Mouse (Mus musculus) thymus, postnatal 10 days (tissue): ENCODE results near the gene Eid3.

Experiments used
- DNase-seq, 2 experiments: peaks; one replicate each; pipeline ENCODE4 v3.0.0; 2021; ENCODE audit warnings: low spot score in 2 of 2

Gene Eid3

DNA sequence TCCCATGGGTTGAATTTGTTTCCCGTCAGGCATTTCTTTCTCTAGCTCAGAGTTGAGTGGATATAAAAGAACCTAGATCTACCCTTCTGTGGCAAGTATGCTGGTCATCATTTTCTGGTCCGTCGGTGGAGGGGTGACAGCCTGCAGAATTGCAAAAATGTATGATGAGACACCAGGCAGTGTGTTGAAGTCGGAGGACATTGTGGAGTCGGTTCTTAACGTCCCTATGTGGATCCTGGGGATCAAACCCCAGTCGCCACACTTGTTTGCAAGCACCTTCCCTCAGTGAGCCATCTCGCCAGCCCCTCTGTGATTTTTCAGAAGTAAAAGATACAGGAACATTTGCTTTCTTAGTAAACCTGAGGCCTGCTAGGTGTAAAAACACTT is 5.5 kb upstream of the Eid3 start:
- no peak for DNase-seq

DNA sequence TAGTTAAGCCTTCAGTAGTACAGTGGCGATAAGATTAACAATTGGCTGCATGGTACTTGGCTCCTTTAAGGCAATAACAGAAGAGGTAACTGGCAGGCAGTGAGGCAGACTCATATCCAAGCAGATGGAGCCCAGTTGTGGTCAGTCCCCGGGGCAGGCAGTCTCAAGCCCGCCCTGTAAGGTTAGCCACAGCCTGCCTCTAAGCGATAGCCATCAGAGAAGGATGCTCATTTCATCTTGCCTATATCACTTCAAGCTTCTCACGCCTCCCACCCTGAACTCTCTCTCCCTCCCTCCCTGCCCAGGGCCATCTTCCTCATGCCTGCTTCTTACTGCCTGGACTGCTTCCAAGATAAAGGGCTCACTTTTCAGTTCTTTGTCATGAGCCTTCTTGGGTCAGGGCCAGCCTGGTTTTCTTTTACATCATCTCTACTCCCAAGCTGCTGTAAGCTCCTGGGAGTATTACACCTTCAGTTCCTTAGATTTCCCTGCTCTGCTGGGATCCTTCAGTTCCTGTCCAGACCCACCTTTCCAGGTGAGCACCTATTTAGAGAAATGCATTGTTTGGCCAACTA is 3.2 kb upstream of the Eid3 start:
- no peak for DNase-seq

DNA sequence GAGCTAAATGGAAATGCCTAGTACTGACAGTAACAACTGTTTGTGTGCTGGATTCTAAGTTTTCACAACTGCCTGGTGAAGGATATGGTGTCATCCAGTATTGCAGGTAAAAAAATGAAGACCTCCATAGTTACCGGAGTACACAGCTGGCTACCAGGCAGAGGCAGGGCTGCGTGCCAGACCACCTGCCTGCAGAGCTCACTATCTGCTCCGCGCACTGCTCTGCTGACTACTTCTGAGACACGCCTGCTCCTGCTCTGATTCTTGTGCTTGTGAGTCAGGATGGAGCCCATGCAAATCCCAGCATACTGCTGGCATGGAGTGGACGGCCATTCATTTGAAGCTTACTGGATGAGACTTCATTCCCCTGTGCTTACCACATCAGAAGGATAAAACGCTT is 2.6 kb upstream of the Eid3 start:
- peak; percentile 38 to 39 for DNase-seq

DNA sequence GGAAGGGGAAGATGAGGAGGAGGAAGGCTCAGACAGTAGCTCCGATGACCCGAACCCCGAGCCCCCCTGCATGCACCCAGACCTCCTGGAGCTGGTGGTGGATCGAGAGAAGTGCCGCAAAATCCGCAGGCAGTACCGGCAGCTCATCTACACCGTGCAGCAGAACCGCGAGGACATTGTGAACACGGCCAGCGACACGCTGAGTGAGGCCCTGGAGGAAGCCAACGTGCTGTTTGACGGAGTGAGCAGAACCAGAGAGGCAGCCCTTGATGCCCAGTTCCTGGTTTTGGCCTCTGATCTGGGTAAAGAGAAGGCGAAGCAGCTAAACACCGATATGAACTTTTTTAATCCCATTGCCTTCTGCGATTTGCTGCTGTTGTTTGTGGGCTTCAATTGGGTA is 406 bp downstream of the Eid3 start:
- DNase-seq, result no peak

DNA sequence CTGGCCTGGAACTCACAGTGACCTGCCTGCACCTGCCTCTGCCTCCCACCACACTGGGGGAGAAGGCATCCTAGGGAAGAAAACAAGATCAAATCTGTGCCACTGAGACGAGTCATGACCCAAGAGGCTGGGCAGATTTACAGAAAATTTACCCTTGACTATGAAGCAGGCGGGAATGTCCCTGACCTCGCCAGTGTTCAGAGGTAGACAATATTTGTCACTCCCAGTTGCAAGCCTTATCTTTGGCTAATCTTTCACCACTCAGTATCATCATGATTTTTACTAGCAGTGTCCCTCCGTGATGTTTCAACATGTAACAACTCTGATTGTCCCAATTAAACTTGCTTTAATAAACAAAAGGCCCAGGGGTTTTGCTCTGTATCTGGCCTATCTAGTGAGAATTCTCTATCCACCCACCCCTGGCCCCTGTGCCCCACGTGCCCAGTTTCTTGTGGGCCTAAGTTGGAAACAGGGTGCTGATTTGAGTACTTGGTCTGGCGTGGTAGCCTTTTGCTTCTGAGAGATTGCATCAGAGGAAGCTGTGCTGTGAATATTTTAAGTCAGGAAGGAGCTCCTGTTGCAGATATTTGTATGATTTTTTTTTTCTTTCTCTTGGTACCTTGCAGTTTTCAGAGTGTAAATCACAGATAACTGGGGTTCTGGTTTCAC is 2.1 kb downstream of the Eid3 start:
- DNase-seq, result no peak

DNA sequence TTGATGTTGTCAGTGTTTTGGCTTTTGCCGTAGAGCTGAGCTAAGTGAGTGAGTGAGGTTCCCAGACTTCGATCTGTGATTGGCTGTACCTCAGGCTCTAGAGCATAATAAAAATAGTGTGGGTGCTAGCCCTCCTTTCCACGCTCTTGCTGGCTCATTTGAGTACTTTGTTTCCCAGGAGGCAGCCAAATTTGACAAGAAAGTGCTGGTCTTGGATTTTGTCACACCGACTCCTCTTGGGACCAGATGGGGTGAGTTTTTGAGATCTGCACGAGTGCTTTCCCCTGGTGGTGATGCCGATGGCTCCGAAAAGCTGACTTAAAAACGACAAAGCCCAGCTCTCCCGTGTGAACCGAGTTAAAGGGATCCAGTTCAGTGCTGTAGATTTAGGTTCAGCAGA is 9.0 kb downstream of the Eid3 start:
- DNase-seq, result no peak

DNA sequence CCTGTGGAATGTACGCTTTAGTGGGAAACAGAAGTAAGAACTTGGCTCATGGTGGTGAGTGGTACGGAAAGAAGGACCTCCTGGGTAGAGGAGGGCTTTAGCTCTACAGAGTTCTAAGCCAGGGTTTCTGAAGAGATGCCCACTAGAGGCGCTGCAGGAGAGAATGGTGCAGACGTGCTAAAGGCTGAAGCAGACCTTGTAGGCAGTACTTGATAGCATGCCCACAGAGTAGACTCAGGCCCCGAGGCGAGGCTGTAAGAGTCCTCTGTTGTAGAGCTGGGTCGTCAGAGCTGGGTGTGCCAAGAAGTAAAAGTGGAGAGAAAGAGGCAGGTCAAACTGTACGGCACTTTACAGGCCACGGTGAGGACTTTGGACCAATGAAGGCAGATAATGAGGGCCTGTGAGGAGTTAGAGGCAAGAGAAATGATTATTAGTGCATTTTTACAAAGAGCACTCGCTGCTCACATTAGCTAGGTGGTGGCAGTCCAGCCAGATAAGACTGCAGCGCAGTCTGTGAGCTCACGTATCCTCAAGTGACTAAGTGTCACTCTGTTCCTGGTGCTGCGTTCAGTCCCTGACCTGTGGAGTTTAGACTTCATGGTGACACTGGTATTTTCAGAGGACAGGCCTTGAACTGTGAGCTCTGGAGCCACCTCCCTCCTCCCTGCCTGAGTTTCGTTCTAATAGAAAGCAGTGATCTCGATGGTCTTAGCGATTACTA is 9.8 kb downstream of the Eid3 start:
- DNase-seq, result peak in 1 of 2 experiments; percentile 56

DNA sequence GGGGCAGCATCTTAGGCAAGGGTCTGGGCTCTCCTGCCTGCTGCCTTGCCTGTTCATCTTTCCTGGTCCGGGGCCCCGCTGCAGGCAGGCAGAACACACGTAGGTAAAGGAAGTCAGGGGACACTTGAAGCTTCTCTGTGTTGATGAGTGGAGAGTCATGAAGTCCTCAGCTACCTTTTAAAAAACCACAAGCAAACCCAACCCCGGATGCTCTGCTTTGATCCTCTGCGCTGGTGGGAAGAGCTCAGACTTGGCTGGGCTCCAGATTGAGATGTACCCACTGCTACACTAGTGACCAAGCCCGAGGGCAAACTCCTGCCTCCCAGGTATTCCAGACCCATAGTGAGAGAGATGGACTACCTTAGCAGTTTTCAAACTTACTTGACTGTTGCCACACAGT is 20.9 kb downstream of the Eid3 start:
- no peak for DNase-seq

DNA sequence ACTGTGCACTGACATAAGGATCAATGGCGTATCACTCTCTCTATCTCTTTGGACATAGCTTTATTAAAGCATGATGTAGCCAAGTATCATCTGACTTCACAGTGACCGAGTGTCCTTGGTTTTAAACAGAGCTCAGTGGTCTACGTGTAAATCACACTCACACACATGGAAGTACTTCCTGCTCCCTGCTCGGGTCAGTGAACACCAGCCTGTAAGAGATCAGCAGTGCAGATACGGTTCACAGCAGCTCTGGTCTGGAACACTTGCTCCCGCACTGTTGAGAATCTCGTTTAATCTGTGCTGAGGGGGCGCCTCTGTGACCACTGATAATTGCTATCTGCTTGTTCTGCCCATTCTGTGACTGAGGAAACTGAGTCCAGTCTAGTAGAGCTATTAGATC is 22.1 kb downstream of the Eid3 start:
- DNase-seq, result no peak

DNA sequence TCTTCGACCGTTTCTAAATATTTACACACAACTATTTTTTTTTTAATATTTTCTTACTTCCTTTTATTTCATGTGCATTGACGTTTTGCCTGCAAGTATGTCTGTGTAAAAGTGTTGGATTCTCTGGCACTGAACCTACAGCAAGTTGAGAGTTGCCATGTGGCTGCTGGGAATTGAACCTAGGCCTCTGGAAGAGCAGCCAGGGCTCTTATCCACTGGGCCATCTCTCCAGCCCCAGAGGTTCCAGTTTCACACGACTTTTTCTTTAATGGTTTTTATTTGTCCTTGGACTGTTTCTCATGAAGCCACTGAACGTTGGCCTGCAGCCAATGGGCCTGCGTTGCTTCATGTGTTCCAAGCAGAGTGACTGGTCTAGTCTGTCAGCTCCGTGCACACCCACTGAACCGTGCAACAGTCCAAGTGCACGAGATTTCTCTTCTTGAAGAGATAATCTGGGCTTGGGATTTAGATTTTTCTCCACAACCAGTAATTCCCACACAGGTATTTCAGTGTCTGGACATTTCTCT is 23.1 kb downstream of the Eid3 start:
- no peak for DNase-seq

DNA sequence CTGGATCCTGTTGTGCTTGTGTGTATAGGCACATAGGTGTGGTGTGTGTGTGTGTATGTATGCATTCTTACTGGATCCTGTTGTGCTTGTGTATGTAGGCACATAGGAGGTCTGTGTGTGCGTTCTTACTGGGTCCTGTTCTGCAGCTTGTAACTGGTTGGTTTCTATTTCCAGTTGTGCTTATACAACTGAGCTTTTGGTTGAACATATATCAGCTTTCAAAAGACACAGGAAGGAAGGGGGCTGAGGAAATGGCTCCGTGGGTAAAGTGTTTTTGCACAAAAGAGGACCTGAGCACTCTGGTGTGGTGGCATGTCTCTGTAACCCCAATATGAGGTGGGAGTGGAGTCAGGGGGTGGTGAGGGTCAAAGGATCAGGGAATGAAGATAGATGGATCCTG is 24.5 kb downstream of the Eid3 start:
- DNase-seq, result no peak

DNA sequence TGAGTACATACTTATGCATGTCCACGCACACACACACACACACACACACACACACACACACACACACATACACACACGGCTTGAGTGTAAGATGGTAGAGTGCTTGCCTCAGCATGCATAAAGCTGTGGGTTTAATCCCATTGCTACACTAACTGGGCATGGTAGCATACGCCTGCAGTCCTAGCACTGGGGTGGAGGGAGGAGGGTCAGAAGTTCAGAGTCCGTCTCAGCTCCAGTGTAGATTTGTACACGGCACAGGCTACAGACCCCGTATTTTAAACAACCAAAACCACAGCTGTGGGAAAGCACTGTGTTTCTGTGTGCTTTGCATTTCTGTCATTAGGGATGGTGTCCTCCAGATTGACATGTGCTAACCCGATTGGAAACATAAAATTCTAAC is 25.0 kb downstream of the Eid3 start:
- no peak for DNase-seq

DNA sequence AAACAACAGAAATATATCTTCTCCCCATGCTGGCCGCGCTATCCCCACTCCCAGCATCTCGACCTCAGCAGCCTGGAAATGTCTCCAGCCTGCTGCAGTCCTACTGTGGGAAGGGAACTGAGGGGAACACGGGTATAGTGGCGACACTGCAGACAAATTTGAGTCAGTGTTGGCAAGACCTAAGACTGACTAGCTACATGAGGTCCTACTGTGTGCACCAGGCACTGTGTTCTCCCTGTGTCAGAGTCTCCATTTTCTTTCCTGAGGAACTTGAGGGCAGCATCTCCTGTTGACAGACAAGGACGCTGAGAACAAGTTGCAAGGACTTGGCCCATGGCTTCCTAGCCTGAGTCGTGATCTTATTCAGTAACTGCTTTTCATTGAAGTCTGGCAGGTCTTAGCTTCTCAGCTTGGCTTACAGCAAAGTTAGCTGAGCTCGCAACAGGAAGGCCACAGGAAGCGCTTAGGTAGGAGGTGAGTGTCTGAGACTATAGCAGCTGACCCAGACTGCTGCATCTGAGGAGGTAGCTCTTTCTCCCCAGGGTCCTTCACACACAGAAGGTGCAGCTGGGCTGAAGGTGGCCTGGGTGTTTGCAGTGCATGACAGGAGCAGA is 26.1 kb downstream of the Eid3 start:
- DNase-seq, result no peak

DNA sequence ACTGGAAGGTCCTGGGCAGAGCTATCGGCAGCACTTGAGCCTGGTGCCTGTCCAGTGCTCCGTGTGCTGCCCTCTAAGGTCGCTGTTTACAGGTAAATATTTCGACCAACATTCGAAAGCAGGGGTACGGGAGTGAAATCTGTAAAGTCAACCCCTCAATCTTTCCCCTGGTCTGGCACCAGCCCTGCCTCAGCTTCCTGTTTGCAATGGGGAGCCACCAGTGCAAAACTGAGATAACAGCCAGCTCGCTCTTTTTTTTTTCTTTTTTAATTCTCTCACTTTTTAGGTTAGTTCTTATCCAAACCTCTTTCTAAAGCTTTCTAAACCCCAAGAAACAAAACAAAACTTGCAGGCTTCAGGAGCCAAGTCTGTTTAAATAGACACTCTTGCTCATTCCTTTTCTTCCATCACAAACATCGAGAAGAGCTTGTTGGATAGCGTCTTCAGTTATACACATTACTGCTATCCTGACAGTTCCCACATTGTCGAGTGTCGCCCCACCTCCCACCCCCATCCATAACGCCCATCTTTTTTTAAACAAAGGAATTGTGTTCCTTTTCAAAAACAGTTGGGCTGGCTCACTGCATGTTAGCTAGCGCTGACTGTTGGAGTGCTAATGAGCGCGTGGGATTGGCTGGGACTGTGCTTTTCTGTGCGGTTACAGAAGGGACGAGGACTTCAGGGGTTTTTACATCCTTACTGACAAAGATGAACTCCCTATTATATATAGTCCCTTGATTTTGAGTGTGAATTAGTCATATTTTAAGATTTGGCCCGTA is 27.6 kb downstream of the Eid3 start:
- DNase-seq, result no peak

DNA sequence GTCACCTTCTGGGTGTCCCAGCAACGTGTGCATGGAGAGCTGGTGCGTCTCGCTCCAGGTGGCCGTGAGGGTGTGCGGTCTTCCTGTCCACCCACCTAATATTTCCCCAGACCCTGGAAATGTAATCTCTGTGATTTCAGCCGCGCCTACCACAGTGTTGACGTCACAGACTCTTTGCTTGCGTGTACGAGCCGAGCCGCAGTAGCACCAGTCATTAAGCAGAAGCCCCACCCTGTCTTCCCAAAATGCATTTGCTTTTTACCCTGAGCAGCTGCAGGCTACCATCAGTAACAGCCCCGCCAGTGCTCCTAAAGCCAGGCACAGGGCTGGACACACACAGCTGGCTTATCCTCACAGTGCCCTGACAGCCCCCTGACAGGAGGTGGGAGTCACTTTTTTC is 31.5 kb downstream of the Eid3 start:
- DNase-seq, result no peak

DNA sequence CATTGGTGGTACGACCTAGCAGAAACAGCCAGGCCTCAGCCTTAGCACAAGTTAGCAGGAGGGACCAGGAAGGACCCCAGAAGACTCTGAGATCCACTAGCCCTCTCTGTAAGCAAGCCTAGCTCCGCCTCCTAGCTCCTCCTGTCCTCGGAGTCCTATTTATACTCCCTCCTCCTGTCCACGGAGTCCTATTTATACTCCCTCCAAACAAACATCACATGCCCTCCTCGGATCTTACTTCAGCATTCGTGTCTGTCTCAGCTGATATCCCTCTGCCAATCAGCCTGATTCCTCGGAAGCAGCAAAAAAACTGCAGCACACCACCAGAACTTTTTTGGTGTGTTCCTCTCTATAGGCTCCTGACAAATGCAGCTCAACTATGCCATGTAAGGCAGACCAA is 32.5 kb downstream of the Eid3 start:
- DNase-seq, result no peak

DNA sequence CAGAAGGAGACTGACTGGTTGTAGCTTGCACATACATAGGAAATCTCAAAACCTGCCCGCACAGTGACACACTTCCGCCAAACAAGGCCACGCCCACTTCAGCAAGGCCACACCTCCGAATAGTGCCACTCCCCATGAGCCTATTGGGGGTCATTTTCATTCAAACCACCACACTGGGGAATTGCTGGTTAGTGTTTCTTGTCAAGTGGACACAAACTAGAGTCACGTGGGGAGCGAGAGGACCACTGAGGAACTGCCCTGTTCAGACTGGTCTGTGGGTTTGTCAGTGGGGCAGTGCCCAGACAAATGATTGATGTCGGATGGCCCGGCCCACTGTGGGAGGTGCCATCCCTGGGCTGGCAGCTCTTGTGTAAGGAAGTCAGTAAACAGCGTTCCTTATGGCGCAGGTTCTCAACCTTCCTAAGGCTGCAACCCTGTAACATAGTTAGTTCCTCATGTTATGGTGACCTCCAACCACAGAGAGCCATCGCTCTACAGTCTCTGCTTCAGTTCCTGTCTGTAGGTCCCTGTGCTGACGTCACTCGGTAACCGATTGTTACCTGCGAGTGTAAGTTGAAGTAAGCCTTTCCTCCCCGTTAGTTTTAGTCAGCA is 33.5 kb downstream of the Eid3 start:
- no peak for DNase-seq

DNA sequence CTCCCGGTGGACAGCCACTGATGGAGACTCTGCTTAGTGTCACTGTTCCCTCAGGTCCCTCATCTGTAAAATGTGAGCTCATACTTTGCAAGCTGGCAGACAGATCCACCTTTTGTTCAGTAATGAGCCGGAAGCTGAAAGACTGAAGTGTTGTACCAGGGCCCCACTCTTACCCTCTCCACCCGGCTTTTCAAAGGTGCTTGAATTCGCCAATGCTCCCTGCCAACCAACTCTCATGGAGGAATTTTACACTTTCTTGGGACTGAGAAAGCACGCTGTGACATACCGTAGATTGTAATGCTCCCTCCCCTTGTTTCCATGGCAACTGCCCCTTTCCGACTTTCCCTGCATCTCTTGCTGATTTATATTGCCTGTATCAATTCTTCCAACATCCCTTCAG is 34.1 kb downstream of the Eid3 start:
- DNase-seq, result no peak

DNA sequence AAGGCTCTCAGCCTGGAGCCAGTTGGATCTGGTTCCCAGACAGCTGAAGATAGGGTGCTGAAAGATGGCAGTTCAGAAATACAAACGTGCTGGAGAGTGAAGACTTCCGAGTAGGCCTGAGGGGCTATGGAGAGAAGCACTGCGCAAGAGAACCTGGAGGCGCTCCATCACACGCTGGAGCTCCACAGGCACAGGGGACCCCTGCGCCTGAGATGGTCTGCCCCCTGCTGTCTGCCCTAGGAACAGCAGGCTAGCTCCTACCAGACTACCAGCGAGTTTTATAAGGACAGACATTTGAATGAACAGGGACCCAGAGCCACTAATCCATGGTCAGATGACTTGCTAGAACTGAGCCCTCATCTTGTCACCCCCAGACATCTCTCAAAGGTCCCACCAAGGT is 35.0 kb downstream of the Eid3 start:
- peak; percentile 76 to 93 for DNase-seq

DNA sequence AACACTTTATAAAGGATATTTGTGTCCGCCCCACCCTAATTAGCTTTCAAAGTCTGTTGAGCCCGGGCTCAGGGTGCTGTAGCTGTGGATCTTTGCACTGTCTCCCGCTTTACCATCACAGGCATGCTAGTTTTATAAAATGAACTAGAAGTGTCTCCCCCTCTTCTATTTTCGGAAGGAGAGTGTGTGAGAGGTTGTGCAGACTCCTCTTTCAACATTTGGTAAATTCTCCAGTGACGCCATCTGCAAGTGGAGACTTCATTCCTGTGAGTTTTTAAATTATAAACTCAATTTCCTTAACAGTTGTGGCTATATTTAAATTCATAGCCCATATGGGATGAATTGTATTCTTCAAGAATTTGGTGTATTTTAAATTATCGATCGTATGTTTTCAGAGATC is 42.1 kb downstream of the Eid3 start:
- DNase-seq, result no peak

DNA sequence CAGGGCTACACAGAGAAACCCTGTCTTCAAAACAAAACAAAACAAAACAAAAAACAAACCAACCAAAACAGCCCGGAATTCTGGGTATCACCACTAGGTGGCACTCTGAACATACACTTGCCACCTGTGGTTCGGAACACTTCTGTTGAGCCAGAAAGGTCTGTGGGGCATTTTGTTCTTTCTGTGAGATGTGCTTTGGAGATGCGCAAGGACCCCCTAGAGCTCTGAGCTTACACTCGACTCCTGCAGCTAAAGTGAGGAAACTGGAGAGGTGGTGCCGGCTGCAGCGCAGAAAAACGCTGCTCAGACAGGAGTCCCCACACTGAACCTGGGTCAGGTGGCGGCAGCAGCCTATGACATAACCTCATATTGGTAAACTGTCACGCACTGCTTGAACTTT is 43.0 kb downstream of the Eid3 start:
- DNase-seq, result peak; percentile 35 to 75

DNA sequence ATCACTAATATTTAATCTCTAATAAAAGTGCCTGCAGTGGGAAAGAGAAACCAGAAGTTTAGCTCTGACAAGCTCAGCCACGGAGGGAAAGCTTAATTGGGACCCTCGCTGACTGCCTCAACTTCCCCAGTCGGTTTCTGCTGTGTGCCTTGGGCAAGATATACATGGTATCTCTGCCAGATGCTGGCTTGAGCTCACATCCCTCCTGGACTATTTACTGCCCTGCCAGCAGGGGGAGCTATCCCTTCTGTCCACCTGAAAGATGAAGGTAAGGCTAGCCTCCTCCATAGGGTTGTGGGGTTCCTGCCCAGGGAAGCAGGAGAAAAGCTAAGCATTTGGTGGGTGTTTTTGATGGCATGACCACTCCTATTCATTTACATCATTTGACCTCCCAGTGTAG is 43.8 kb downstream of the Eid3 start:
- DNase-seq, result peak in 1 of 2 experiments; percentile 33
